Mouse (Mus musculus): ENCODE measurements around the gene Gfod1. TPM values are rescaled to one million over a fixed set of nuclear protein-coding genes. Genes with fewer than 3 reads are reported as not detected.

Gfod1 gene
- total and polyA plus RNA-seq, 2 experiments from 2014 or later: 2.4 to 22.4 TPM

- no peak for DNase-seq (ENCODE audit: low spot score)
- Histone ChIP-seq H3K4me1 (ENCODE audit: insufficient read depth, low read length) (no peaks in the 10 kb centered on the region), H3K9me3 (ENCODE audit: low read length) (no peaks in the 10 kb centered on the region), H3K27me3 (ENCODE audit: insufficient read depth, low read length) (no peaks in the 10 kb centered on the region), H3K27ac (ENCODE audit: low read depth, low read length) (no peak overlapping the region), H3K36me3 (ENCODE audit: insufficient read depth, low read length) (peaks cover 22% of the 10 kb centered on the region), H3K9ac (replicated peaks; ENCODE audit: low read length, poor library complexity, severe bottlenecking) (no peak overlapping the region), H3K4me3 (ENCODE audit: low read depth, low read length) (no peak overlapping the region), H3K4me2 (ENCODE audit: low read depth, low read length, poor library complexity, severe bottlenecking) (no peak overlapping the region)
- no peak for TF ChIP-seq CTCF (IDR thresholded peaks at IDR 0.05)
- WGBS: 83% methylated on average over 3 of the region's 3 CpGs
- no peak for ATAC-seq (ENCODE audit: low FRiP score)
Measured at GRCm38 (mm10) chr13:43149661-43150060, 154.3 kb downstream of the Gfod1 start.

DNA sequence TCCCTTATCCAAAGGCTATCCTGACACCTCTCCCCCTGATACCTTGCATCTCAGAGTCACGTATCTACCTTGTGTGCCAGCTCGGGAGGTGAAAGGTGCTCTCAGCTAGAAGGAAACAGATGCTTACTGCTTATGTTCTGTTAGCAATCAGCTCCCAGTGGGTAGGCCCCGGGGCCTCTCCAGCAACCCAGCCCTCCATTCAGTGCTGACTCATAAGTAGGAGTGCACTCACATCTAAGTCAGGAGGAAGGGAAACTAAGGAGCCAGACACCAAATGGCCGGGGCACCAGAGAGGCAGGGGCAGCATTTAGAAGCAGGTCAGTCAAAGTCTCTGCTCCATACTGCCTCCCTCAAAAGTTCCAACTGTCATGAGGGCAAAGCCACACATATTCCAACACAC is 155.3 kb downstream of the Gfod1 start:
- no peaks in the 10 kb centered on the region for H3K4me1 ChIP-seq (ENCODE audit: insufficient read depth, low read length)
- H3K4me2 ChIP-seq (ENCODE audit: low read depth, low read length, poor library complexity, severe bottlenecking): no peak overlapping the region
- peaks cover 20% of the 10 kb centered on the region for H3K36me3 ChIP-seq (ENCODE audit: insufficient read depth, low read length)
- ATAC-seq (ENCODE audit: low FRiP score) (no peak), DNase-seq (ENCODE audit: low spot score) (no peak)
- no peak overlapping the region for H3K9ac ChIP-seq (replicated peaks; ENCODE audit: low read length, poor library complexity, severe bottlenecking)
- no peaks in the 10 kb centered on the region for H3K27me3 ChIP-seq (ENCODE audit: insufficient read depth, low read length)
- no peaks in the 10 kb centered on the region for H3K9me3 ChIP-seq (ENCODE audit: low read length)
- no peak for TF ChIP-seq CTCF (IDR thresholded peaks at IDR 0.05)
- no peak overlapping the region for H3K27ac ChIP-seq (ENCODE audit: low read depth, low read length)
- H3K4me3 ChIP-seq (ENCODE audit: low read depth, low read length): no peak overlapping the region
- 91% methylated on average over 4 of the region's 4 CpGs for WGBS

DNA sequence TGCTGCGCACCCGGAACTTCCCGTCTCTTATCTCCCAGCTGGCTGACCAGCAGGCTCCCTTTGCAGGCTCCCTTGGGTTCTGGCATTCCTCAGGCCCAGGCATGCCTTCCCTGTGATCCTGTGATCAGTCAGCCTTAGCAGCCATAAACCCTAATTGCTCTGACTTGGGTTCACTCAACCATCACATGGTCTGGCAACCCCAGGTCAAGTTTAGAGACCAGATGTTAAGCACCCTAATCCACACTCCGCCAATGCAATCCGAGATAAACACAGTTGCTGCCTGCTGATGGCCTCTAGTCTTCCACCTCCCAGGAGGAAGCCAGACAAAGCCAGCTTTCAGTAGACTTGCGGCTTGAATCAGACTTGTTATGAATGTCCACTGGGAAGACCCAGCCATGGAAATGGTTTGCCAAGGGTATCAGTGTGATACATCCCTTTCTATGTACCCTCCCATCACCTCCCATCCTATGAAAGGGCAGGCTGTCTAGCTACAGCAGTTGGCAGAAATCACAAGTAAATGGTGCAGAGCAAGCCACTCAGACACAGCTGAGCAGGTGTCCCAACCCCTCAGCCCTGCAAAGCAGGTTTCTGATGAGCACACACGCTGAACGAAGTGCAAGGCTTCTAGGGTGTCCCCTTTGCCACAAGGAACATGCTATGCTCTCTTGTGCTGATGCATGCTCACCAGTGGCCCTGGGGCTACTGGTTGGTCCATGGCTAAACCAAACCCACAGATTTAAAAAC is 157.3 kb downstream of the Gfod1 start:
- DNase-seq (ENCODE audit: low spot score): no peak
- no peaks in the 10 kb centered on the region for H3K4me1 ChIP-seq (ENCODE audit: insufficient read depth, low read length)
- H3K9ac ChIP-seq (replicated peaks; ENCODE audit: low read length, poor library complexity, severe bottlenecking): no peak overlapping the region
- WGBS: 67% methylated on average over 8 of the region's 8 CpGs
- H3K27me3 ChIP-seq (ENCODE audit: insufficient read depth, low read length): no peaks in the 10 kb centered on the region
- H3K4me2 ChIP-seq (ENCODE audit: low read depth, low read length, poor library complexity, severe bottlenecking): no peak overlapping the region
- H3K36me3 ChIP-seq (ENCODE audit: insufficient read depth, low read length): peaks cover 12% of the 10 kb centered on the region
- no peak for TF ChIP-seq CTCF (IDR thresholded peaks at IDR 0.05)
- ATAC-seq (ENCODE audit: low FRiP score): no peak
- H3K4me3 ChIP-seq (ENCODE audit: low read depth, low read length): no peak overlapping the region
- no peak overlapping the region for H3K27ac ChIP-seq (ENCODE audit: low read depth, low read length)
- no peaks in the 10 kb centered on the region for H3K9me3 ChIP-seq (ENCODE audit: low read length)

Other genes with a start within 250 kb of the Gfod1 start
- 30.8 and 48.9 TPM in 2 replicates for gene Tbc1d7, start 132.7 kb downstream of the Gfod1 start, total RNA-seq (2014; rRNA removed)
- gene Tbc1d7, start 132.7 kb downstream of the Gfod1 start, polyA plus RNA-seq (2015; fragmentation: Nextera tagmentation; extraction: Ambion mirVana): 85.9 and 94.3 TPM in 2 replicates
- gene Sirt5, start 61.3 kb upstream of the Gfod1 start, total RNA-seq (2014; rRNA removed): 26.7 and 38.8 TPM in 2 replicates
- gene Sirt5, start 61.3 kb upstream of the Gfod1 start, polyA plus RNA-seq (2015; fragmentation: Nextera tagmentation; extraction: Ambion mirVana): 25.4 and 26.1 TPM in 2 replicates
- 40.8 and 62.4 TPM in 2 replicates for gene Nol7, start 94.2 kb upstream of the Gfod1 start, total RNA-seq (2014; rRNA removed)
- 195 and 198 TPM in 2 replicates for gene Nol7, start 94.2 kb upstream of the Gfod1 start, polyA plus RNA-seq (2015; fragmentation: Nextera tagmentation; extraction: Ambion mirVana)
- gene Ranbp9, start 177.1 kb upstream of the Gfod1 start, total RNA-seq (2014; rRNA removed): 43.7 and 51.5 TPM in 2 replicates
- gene Ranbp9, start 177.1 kb upstream of the Gfod1 start, polyA plus RNA-seq (2015; fragmentation: Nextera tagmentation; extraction: Ambion mirVana): 9.7 and 11.7 TPM in 2 replicates